ENCODE assay signal across 22 mouse cellular contexts in genomic region chr7:133976388-133977122, GRCm38 (mm10).
DNase-seq lines count a peak whose midpoint lies in the region; ATAC-seq and TF ChIP-seq lines count a peak whose summit lies in the region.
"Had no signal": no experiment of that assay in that cellular context is flagged by ENCODE, and none has a peak within 500 bp of the region (broad histone marks: within the 10 kb centered on the region; RNA-seq: fewer than 3 reads in every experiment).

No protein-coding gene starts in this region.

- TF ChIP-seq EP300 in stomach, postnatal 0 days (optimal IDR thresholded peaks at IDR 0.05): no peak

- 53% methylated on average over 8 of the region's 8 CpGs for WGBS in embryonic facial prominence, embryonic 13.5 days
- 78% methylated on average over 8 of the region's 8 CpGs for WGBS in embryonic facial prominence, embryonic 10.5 days
- 21% methylated on average over 8 of the region's 8 CpGs for WGBS in kidney, postnatal 0 days
- 40% methylated on average over 8 of the region's 8 CpGs for WGBS in stomach, embryonic 14.5 days
- 35% methylated on average over 8 of the region's 8 CpGs for WGBS in stomach, postnatal 0 days
- WGBS in stomach, embryonic 15.5 days: 32% methylated on average over 8 of the region's 8 CpGs

- no peak overlapping the region for H3K9ac ChIP-seq in embryonic facial prominence, embryonic 13.5 days
- no peak overlapping the region for H3K9ac ChIP-seq in kidney, postnatal 0 days (ENCODE audit: low read depth, low read length)
- no peak overlapping the region for H3K9ac ChIP-seq in stomach, embryonic 14.5 days (replicated peaks; ENCODE audit: low read depth, low read length)
- H3K9ac ChIP-seq in stomach, postnatal 0 days (ENCODE audit: low read length): no peak overlapping the region
- H3K9ac ChIP-seq in stomach, embryonic 15.5 days: no peak overlapping the region
- H3K9ac ChIP-seq: forebrain, postnatal 0 days; hindbrain, embryonic 13.5 days; liver, embryonic 15.5 days; midbrain, embryonic 15.5 days had no signal

- no peaks in the 10 kb centered on the region for H3K27me3 ChIP-seq in embryonic facial prominence, embryonic 13.5 days
- no peaks in the 10 kb centered on the region for H3K27me3 ChIP-seq in embryonic facial prominence, embryonic 10.5 days (replicated peaks; ENCODE audit: low read depth, poor library complexity, severe bottlenecking)
- no peaks in the 10 kb centered on the region for H3K27me3 ChIP-seq in kidney, postnatal 0 days (ENCODE audit: insufficient read depth, low read length)
- H3K27me3 ChIP-seq in stomach, embryonic 14.5 days (ENCODE audit: control insufficient read depth, insufficient read depth, low read length): no peaks in the 10 kb centered on the region
- no peaks in the 10 kb centered on the region for H3K27me3 ChIP-seq in stomach, postnatal 0 days (ENCODE audit: control insufficient read depth, insufficient read depth, low read length)
- H3K27me3 ChIP-seq in stomach, embryonic 15.5 days (replicated peaks): no peaks in the 10 kb centered on the region
- H3K27me3 ChIP-seq: hindbrain, embryonic 13.5 days; liver, embryonic 15.5 days; midbrain, embryonic 15.5 days had no signal

- ATAC-seq in embryonic facial prominence, embryonic 13.5 days (ENCODE audit: insufficient number of reproducible peaks, insufficient read depth, low FRiP score, low TSS enrichment, low read depth): no peak
- no peak for ATAC-seq in kidney, postnatal 0 days (replicated peaks; ENCODE audit: low FRiP score, low read depth)
- ATAC-seq in stomach, embryonic 14.5 days (ENCODE audit: insufficient number of reproducible peaks, insufficient read depth, low FRiP score, low read depth): no peak
- ATAC-seq in stomach, postnatal 0 days (ENCODE audit: low FRiP score, low TSS enrichment): no peak
- no peak for ATAC-seq in stomach, embryonic 15.5 days (ENCODE audit: insufficient read depth, low FRiP score, low read depth)
- ATAC-seq in cerebellum, adult (ENCODE audit: insufficient number of reproducible peaks, low FRiP score, low TSS enrichment): no peak
- ATAC-seq: forebrain, postnatal 0 days; intestine, postnatal 0 days; midbrain, embryonic 15.5 days had no signal

- H3K36me3 ChIP-seq in embryonic facial prominence, embryonic 13.5 days: no peaks in the 10 kb centered on the region
- H3K36me3 ChIP-seq in embryonic facial prominence, embryonic 10.5 days (replicated peaks): no peaks in the 10 kb centered on the region
- H3K36me3 ChIP-seq in kidney, postnatal 0 days (ENCODE audit: insufficient read depth, low read length): no peaks in the 10 kb centered on the region
- no peaks in the 10 kb centered on the region for H3K36me3 ChIP-seq in stomach, embryonic 14.5 days (ENCODE audit: control insufficient read depth, insufficient read depth, low read length)
- H3K36me3 ChIP-seq in stomach, postnatal 0 days (ENCODE audit: control insufficient read depth, insufficient read depth, low read length): no peaks in the 10 kb centered on the region
- H3K36me3 ChIP-seq in stomach, embryonic 15.5 days: no peaks in the 10 kb centered on the region
- H3K36me3 ChIP-seq: hindbrain, embryonic 13.5 days; liver, embryonic 15.5 days; midbrain, embryonic 15.5 days had no signal

- H3K9me3 ChIP-seq in embryonic facial prominence, embryonic 13.5 days: no peaks in the 10 kb centered on the region
- H3K9me3 ChIP-seq in embryonic facial prominence, embryonic 10.5 days: no peaks in the 10 kb centered on the region
- no peaks in the 10 kb centered on the region for H3K9me3 ChIP-seq in kidney, postnatal 0 days (replicated peaks; ENCODE audit: low read length)
- no peaks in the 10 kb centered on the region for H3K9me3 ChIP-seq in stomach, embryonic 14.5 days (ENCODE audit: control insufficient read depth, low read depth, low read length)
- H3K9me3 ChIP-seq in stomach, postnatal 0 days (ENCODE audit: control insufficient read depth, low read length): no peaks in the 10 kb centered on the region
- H3K9me3 ChIP-seq in stomach, embryonic 15.5 days: no peaks in the 10 kb centered on the region
- H3K9me3 ChIP-seq: hindbrain, embryonic 13.5 days; liver, embryonic 15.5 days; midbrain, embryonic 15.5 days had no signal

- no peak for TF ChIP-seq CTCF in kidney, postnatal 0 days (IDR thresholded peaks at IDR 0.05; ENCODE audit: low read depth)
- TF ChIP-seq CTCF in stomach, postnatal 0 days (IDR thresholded peaks at IDR 0.05; ENCODE audit: low read depth): no peak

- no peak for DNase-seq in embryonic facial prominence, embryonic 10.5 days (ENCODE audit: low spot score)
- peak; percentile 57 for DNase-seq in kidney, postnatal 0 days (ENCODE audit: low spot score)
- no peak for DNase-seq in kidney, postnatal 4 days
- no peak for DNase-seq in stomach, postnatal 0 days (ENCODE audit: low spot score)
- DNase-seq: adrenal gland, postnatal 14 days; cerebellum, adult 8-10 months; cerebellum, postnatal 36 days; embryo, embryonic 11 days; forebrain, postnatal 0 days; gastrocnemius, postnatal 14 days; heart, adult 2 months; left cerebral cortex, postnatal 4 days; thymus, postnatal 14 days had no signal

- H3K4me3 ChIP-seq in embryonic facial prominence, embryonic 13.5 days: no peak overlapping the region
- no peak overlapping the region for H3K4me3 ChIP-seq in embryonic facial prominence, embryonic 10.5 days
- H3K4me3 ChIP-seq in kidney, postnatal 0 days (replicated peaks; ENCODE audit: low read depth, low read length): no peak overlapping the region
- H3K4me3 ChIP-seq in stomach, embryonic 14.5 days (ENCODE audit: low read depth, low read length): no peak overlapping the region
- H3K4me3 ChIP-seq in stomach, postnatal 0 days (ENCODE audit: low read depth, low read length): no peak overlapping the region
- no peak overlapping the region for H3K4me3 ChIP-seq in stomach, embryonic 15.5 days (replicated peaks)
- H3K4me3 ChIP-seq: heart, adult 2 months; hindbrain, embryonic 13.5 days; left cerebral cortex, adult 2 months; liver, embryonic 15.5 days; midbrain, embryonic 15.5 days had no signal

- no peak overlapping the region for H3K4me2 ChIP-seq in embryonic facial prominence, embryonic 13.5 days
- peak overlapping the region; percentile 18; the same call in 1 of the 2 replicates for H3K4me2 ChIP-seq in kidney, postnatal 0 days (ENCODE audit: low read length)
- no peak overlapping the region for H3K4me2 ChIP-seq in stomach, embryonic 14.5 days (replicated peaks; ENCODE audit: low read depth, low read length)
- no peak overlapping the region for H3K4me2 ChIP-seq in stomach, postnatal 0 days (replicated peaks; ENCODE audit: low read depth)
- no peak overlapping the region for H3K4me2 ChIP-seq in stomach, embryonic 15.5 days
- H3K4me2 ChIP-seq: hindbrain, embryonic 13.5 days; liver, embryonic 15.5 days; midbrain, embryonic 15.5 days had no signal

- 0 out of 2 replicates have a peak overlapping the region, but pooled peaks have one; percentile 22 for H3K27ac ChIP-seq in embryonic facial prominence, embryonic 13.5 days
- no peak overlapping the region for H3K27ac ChIP-seq in embryonic facial prominence, embryonic 10.5 days (replicated peaks)
- H3K27ac ChIP-seq in kidney, postnatal 0 days: 0 out of 2 replicates have a peak overlapping the region, but pooled peaks have one; percentile 8
- peak overlapping the region; percentile 44; the same call in 1 of the 2 replicates for H3K27ac ChIP-seq in stomach, embryonic 14.5 days (ENCODE audit: low read length)
- no peak overlapping the region for H3K27ac ChIP-seq in stomach, postnatal 0 days (replicated peaks)
- H3K27ac ChIP-seq in stomach, embryonic 15.5 days: peak overlapping the region; percentile 31; the same call in 1 of the 2 replicates
- H3K27ac ChIP-seq: heart, adult 2 months; left cerebral cortex, adult 2 months; liver, embryonic 15.5 days; midbrain, embryonic 15.5 days had no signal

- peaks cover 29% of the 10 kb centered on the region for H3K4me1 ChIP-seq in embryonic facial prominence, embryonic 13.5 days
- 0 out of 2 replicates have a peak, but pooled peaks cover 3% of the 10 kb centered on the region for H3K4me1 ChIP-seq in embryonic facial prominence, embryonic 10.5 days
- H3K4me1 ChIP-seq in kidney, postnatal 0 days (replicated peaks; ENCODE audit: insufficient read depth, low read length): no peaks in the 10 kb centered on the region
- H3K4me1 ChIP-seq in stomach, embryonic 14.5 days (ENCODE audit: control insufficient read depth, insufficient read depth, low read length): no peaks in the 10 kb centered on the region; the same call in 1 of the 2 replicates
- 0 out of 2 replicates have a peak, but pooled peaks cover 2% of the 10 kb centered on the region for H3K4me1 ChIP-seq in stomach, postnatal 0 days (replicated peaks; ENCODE audit: control insufficient read depth, insufficient read depth)
- H3K4me1 ChIP-seq in stomach, embryonic 15.5 days: peaks cover 5% of the 10 kb centered on the region; the same call in 1 of the 2 replicates
- H3K4me1 ChIP-seq: liver, embryonic 15.5 days had no signal

Comparison
In these comparisons a context has a peak if more than half of its experiments do, and no peak if none do; other contexts are left out.
1. H3K27ac ChIP-seq: peak in embryonic facial prominence, embryonic 13.5 days (single experiment), kidney, postnatal 0 days (single experiment), stomach, embryonic 14.5 days (single experiment) and stomach, embryonic 15.5 days (single experiment); none in embryonic facial prominence, embryonic 10.5 days (single experiment) and stomach, postnatal 0 days (single experiment).